Mouse (Mus musculus) kidney, adult 18-20 months (tissue): ENCODE results near the gene Cd300lf.

ENCODE experiments used
- DNase-seq: peaks from one replicate; pipeline ENCODE4 v3.0.0; 2021

The Cd300lf gene

GRCm38 (mm10) chr11:115133800-115134199 lies at the start of gene Cd300lf:
Gene Cd300lf, minus strand, starts transcription at chr11:115133992.
- no peak for DNase-seq

DNA sequence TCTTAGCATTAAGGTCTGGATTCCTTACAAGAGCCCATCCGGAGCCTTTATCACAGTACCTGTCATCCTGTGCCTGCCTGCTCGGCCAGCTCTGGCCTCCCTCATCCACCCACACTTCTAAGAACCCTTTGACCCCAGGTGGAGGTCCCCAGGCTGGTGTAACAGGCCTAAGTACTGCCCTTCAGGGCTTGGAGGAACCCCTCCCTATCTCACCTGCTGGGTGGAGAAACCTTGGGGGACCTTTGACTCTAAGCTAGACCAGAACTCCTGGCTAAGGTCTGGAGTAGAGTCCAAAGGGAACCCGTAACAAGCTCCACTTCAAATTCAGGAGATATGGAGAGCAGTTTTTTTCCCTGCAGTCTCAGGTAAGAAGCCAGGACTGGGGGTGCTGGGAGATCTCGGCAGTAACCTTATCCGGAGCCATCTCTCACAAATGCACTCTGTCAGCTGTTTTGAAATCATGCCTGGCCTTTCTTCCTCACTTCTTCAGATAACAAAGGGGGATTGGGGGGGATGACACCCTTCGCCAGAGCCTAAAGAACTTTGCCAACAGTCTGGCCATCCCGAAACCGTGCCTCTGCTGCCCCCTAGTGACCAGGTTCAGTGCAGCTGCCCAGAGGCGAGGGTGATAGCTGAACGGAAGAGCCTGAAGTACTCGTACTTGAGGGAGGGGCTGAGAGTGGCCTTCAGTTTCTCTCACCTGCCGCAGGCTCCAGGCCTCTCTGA lies 48.3 kb upstream of the Cd300lf start:
- peak; percentile 88 for DNase-seq

GRCm38 (mm10) chr11:115179881-115180280 lies 46.1 kb upstream of the Cd300lf start:
- DNase-seq, result peak; percentile 68

DNA sequence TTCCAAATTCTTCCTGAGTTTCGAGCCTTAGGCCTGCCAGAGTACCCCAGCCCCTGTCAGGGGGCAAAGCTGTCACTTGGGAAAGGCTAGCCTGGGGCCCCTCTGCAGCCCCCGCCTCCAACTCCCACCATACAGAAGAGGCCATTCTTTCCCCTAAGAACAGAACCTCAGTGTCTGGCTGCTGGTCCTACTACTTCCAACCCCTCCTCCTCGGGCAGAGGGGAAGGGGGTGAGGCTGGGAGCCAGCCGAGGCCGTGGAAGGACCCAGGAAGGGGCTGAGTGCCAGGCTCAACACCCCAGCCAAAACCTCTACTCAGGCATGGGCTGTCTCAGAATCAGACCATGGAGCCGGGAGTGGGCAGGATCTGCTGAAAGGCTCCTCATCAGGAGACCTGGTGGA lies 45.4 kb upstream of the Cd300lf start:
- no peak for DNase-seq

- DNase-seq, result no peak
Observed at GRCm38 (mm10) chr11:115178766-115179165, 45.0 kb upstream of the Cd300lf start.

DNA sequence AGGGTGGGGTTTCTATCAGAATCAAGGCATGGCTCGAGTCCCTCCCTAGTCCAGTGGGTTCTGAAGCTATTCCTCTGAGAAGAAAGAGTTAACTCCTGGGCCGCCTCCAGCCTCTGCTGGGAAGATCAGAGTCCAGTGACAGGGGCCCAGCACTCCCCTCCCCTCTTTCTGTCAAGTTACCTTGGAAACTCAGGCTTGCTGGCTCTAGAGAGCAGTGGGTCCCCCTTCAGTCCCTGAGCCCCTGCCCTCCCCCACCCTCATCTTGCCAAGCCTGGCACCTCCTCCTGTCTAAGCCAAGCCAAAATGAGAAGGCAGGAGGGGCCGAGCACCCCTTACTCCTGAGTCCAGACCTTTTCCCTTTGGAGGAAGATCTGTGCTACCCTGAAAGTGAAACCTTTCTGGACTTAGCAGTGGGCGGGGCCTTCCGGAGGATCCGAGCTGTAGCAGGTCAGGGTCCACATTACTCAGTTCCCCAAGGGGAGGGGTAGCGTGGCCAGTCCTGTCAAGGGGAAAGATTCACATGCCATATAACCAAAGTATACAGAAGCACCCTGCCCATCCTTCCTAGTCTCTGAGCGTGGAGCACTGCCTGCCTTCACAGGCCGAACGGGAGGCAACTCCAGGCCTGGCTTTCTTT lies 43.9 kb upstream of the Cd300lf start:
- DNase-seq, result peak; percentile 79

DNA sequence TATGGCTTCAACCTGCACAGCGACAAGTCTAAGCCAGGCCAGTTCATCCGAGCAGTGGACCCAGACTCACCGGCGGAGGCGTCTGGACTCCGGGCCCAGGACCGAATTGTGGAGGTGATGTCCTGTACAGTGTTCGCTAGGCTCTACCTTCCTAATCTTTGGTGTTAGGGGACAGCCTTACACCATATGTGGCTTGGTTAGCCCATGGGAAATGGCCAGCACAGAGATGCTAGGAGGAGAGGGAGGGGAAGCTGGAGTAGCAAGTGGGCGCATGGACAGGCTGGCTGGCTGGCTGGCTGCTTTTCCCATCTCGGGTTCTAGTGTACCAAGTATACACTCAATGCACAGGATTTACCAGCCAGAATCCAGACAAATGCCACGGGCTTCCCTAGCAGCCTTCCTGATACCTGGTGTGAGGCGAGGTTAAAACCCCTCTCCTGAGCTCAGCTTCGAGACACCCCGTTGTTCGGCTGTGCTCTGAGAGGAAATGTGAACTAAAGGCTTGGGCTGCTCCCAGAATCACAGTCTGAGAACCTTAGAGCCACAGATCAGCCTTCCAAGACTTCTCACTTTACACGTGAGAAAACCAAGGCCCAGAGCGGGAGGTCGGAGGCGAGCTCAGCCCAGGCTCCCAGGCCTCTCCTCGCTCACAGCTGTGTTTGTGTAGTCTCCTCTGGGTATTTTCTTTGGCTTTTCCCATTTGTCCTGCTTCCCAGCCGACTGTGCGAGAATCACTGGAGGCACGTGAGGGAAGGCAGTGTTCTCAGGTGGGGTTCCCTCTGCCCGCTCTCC lies 42.8 kb upstream of the Cd300lf start:
- DNase-seq, result no peak

GRCm38 (mm10) chr11:115173549-115174339 lies 40.0 kb upstream of the Cd300lf start:
- no peak for DNase-seq

- peak; percentile 74 for DNase-seq
Observed at GRCm38 (mm10) chr11:115172825-115173287, 39.1 kb upstream of the Cd300lf start.

DNA sequence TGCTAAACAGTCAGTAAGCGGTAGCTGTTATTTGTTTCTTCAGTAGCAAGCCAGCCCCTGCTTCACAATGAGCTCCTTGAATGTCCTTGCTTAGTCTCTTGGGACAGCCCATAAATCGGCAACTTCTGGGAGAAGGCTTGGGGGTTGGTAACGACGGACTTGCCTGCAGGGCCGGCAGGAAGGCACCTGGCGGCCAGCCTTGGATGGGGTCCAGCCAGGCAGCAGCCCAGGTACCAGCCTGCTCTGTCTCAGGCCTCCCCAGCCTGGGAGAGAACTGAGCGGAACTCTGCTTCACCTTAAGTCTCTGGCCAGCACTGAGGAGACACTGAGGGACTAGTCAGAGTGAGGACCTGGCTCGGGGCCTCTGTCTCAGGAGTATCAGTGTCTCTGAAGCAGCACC lies 37.3 kb upstream of the Cd300lf start:
- peak; percentile 78 for DNase-seq

- DNase-seq, result no peak
Observed at GRCm38 (mm10) chr11:115169430-115169829, 35.6 kb upstream of the Cd300lf start.

GRCm38 (mm10) chr11:115167631-115168249 lies 33.9 kb upstream of the Cd300lf start:
- no peak for DNase-seq

- no peak for DNase-seq
Observed at GRCm38 (mm10) chr11:115166776-115167175, 33.0 kb upstream of the Cd300lf start.

DNA sequence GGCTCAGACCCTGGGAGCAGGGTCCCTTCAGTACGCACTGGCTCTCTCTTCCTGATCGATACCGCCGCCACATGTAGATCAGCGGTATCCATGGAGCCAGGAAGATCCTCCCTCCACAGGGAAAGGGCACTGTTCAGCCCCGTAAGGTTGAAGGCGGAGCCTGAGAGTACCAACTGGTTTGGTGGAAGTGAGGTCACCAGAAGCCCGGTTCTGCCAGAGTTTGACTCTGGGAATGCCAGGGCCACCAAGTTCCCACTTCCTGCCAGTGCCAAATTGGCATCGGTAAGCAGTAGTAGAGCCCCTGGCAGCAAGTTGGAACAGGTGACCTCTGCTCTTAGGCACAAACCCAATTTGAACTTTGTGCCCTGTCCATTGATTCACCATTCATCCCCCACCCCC lies 31.2 kb upstream of the Cd300lf start:
- peak; percentile 81 for DNase-seq

- no peak for DNase-seq
Observed at GRCm38 (mm10) chr11:115164341-115164975, 30.7 kb upstream of the Cd300lf start.

GRCm38 (mm10) chr11:115163568-115164150 lies 29.9 kb upstream of the Cd300lf start:
- DNase-seq, result peak; percentile 57

GRCm38 (mm10) chr11:115162832-115163480 lies 29.2 kb upstream of the Cd300lf start, which contains the start of gene Slc9a3r1:
Gene Slc9a3r1, plus strand, starts transcription at chr11:115163341.
- peak; percentile 99 for DNase-seq

DNA sequence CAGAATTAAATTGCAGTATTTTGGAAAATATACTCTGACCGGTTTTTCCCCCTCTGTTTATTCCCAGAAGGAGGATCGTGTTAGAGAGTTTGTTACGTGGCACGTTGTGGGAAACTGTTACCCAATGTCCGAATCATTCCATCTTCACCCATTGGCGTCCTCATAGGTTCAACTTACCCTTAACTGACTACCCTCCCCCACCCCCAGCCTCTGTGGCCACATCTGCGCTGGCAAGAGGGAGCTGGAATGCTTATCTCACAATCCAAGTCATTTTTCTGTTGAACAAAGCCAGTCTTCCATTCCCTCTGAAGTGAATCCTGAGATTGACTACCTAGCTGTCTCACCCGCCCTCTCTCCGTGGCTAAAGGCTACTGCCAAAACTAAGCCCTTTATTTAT lies 28.4 kb upstream of the Cd300lf start:
- no peak for DNase-seq

DNA sequence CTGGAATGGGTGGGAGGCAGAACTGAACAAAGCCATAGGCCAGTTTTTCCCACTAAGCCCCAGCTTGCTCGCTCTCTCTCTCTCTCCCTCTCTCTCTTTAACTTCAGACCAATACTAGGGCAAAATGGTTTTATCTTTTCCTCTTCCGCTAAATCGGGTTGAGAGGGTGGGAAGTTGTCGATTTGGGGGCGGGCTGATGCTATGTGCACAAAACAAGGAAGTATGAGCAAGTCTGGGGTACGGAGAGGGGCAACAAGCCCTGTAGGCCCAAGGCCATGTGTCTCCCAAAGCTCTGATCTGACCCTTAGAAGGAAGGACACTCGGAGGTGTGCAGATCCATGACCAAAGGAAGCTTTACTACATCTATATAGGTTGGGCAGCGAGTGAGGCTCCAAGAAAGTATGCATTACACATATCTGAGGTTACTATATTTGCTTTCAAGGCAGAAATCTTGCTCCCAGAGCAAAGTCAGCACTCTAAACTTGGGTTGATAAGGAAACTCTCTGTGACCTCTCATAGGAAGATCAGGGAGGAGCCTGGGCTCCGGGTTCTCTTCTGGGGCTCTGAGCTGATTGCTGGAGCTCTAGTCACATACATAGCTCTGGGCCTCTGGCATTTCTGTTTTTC lies 27.9 kb upstream of the Cd300lf start:
- DNase-seq, result no peak

DNA sequence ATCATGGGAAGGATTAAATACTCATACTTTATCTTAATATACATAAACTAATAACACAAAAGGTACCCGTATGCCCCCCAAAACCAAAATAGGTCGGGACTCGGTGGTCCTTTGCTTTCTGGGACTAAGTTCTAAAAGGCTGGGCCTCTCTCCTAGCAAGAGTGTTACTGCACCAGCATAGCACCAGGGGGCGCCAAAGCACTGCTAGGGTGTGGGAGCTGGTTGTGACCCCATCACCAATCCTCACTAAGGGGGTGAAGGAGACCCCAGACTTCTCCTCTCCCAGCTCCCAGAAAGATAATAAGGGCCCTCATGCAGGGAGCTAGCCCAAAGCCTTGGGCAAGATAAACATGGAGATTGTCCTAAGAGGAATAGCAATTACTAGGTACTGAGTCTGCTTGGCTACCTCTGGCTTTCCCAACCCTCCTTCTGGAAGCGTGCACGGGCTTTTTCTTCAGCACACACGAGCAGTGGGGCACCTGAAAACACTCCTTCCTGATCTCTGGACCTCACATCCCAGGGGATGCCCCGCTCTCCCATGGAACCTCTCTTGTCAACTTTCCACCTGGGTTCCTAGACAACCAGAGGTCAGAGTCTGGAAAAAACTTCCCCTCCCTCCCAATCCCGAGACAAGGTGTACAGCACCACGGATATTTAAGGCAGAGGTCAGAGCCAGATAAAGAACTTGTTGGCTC lies 27.2 kb upstream of the Cd300lf start:
- peak; percentile 82 for DNase-seq
